Mouse (Mus musculus): ENCODE measurements around the gene Dhdh.
"Not testable (repeated sequence)": the region's sequence is repeated elsewhere in the genome, so short reads cannot be mapped to it uniquely, and the experiment has no call there.

Dhdh gene

DNA sequence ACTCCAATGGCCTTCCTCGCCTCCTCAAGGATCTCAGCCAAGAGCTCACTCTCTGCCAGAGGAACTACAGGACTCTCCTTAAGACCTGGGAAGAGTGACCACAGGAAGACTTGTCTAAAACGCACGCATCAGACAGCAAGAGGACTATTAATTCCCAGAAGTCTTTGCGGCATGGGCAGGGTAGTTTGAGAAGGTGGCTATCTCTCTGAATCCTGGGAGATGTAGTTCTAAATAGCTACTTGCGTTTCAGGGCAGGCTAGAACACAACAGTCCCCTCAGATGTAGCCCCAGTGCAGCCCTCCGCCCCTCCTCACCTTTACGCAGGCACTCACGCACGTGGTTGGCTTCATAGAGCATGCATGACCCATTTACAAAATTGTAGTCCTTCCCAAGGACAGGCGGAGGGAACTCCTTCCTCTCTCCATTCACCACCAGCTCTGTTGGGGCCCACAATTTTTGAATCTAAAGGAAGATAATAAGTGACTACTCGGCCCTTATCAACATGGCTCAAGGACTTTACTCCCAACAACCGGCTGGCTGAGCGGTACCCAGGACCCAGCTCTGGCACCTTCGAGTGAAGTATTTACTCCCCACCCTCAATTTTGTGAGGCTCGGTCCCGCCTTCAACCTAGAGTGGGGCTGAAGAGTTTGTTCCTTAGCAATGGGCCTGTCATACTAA is 13.2 kb downstream of the Dhdh start:
- DNase-seq (ENCODE audit: low spot score), result no peak

DNA sequence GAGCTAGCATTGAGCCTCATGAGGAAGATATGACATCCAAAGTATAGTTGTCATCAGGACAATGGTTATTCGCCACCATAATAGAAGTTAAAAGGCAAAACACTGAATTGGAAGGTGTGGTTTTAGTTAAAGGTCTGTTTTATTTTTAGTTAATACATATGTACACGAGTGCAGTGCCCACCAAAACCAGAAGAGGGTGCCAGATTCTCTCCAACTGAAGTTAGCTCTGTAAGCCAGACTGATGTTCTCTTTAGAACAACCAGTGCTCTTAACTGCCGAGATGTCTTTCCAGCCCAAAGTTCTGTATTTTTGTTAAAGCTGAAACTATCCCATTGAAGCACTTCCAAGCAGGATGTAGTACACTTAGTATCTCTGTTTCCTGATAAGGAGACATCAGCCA is 17.7 kb downstream of the Dhdh start:
- no peak for DNase-seq (ENCODE audit: low spot score)

DNA sequence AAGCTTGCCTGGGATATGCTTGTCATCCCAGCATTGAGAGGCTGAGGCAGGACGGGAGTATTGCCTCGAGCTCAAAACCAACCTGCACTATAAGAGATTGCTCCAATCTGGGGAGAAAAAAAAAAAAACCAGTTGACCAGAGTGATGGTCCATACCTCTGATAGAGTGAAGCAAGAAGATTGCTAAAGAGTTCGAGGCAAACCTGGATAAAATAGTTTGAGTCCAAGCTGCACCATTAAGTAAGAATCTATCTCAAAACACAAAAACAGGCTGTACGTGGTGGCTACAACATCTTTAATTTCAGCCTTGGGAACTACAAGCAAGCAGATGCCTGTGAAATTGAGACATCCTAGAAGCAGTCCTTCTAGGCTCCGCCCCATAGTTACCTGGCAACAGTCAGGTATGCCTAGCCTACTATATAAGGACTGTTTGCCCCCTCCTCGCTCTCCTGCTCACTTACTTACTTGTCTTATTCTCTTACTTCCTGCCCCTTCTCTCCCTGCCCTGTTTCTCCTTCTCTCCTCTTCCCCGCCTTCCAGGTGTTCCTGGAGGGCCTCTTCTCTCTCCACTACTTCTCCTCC is 21.4 kb downstream of the Dhdh start:
- no peak for DNase-seq (ENCODE audit: low spot score)

DNA sequence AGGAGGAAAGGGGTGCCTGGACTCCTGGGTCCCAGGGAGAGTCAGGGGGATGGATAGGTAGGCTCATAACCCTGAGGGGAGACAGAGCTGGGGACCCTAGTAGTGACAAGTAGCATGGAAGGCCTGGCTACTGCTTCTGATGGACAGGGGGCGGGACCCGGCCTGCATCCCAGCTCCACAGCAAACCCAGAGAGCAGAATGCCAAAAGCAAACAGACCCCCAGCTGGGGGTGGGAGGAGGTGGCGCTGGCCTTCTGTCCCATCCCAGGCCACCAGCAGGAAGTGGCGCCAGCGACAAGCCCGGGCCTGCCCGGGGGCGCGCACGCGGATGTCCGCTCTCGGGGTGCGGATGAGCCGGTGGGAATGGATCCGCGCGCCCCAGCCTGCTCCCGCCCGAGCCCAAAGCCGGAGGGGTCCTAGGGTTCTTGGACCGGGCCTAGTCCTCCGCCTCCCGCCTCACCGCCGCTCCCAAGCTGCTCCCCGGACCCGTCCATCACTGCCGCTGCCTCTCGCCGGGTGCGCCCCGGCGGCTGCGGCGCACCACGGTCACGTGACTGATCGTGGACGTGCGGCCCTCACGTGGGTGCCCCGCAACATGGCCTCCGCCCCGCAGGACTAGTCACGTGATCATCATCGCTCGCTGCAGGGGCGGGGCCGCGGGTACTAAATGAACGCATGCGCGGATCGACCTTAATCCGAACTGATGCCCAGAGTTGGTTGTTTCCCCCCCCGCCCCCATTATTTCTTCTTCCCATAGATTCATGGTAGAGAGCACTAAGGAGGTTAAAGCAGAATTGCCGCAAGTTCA is 22.1 kb downstream of the Dhdh start, which contains the start of gene Bax:
Gene Bax (minus strand): TSS at position 616 of the 807 bp plus-strand sequence.
- peak; percentile 93 for DNase-seq (ENCODE audit: low spot score)

DNA sequence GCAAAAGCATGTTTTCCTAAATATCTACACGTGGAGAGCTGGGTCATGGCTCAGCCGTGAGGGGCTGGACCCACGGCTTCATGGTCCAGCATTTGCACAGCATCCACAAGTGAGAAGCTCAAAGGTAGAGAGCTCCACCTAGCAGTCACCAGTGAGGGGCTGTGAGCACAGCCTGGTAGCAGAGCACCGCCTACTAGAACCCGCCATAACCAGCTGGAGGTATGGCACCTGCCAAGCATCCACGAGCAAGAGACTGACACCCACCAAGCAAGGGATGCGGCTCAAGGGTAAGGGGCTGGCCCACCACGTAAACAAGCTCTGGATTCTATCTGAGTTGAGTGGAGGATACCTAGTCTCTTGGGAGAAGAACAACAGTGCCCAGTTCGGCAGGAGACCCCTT is 23.1 kb downstream of the Dhdh start:
- no peak for DNase-seq (ENCODE audit: low spot score)

DNA sequence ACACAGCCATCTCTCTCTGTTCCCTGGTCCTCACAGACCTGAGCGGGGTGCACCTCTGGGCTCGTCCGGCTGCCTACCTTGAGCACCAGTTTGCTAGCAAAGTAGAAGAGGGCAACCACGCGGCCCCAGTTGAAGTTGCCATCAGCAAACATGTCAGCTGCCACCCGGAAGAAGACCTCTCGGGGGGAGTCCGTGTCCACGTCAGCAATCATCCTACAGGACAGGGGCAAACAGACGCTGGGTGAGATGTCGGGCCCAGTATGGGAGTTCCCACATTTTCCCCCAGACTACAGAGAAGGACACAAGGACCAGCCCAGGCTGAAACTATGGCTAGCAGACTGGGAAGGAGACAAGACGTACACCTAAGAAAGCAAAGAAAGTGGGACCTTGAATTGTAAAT is 23.5 kb downstream of the Dhdh start:
- DNase-seq (ENCODE audit: low spot score), result no peak

DNA sequence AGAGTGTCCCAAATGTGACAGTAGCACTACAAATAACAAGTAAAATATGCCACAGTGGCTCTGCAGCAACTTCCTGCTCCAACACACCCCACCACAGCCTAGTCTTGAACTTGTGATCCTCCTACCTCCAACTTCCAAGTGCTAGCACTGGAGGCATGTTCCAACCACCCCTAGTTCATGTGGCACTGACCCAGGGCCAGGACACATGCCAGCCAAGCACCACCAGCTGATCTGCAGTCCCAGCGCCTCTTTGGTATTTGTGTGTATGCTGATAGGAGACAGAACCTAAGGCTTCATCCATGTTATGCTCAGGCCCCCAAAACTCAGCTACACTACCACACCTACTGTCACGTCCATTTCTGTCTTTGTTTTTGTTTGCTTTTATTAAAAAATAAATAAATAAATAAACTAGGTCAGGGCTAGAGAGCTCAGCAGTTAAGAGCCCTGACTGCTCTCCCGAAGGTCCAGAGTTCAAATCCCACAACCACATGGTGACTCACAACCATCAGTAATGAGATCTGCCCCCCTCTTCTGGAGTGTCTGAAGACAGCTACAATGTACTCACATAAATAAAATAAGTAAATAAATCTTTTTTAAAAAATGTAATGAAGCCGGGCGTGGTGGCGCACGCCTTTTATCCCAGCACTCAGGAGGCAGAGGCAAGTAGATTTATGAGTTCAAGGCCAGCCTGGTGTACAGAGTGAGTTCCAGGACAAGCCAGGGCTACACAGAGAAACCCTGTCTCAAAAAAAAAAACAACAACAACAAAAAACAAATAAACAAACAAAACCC is 24.4 kb downstream of the Dhdh start:
- DNase-seq (ENCODE audit: low spot score), result no peak

DNA sequence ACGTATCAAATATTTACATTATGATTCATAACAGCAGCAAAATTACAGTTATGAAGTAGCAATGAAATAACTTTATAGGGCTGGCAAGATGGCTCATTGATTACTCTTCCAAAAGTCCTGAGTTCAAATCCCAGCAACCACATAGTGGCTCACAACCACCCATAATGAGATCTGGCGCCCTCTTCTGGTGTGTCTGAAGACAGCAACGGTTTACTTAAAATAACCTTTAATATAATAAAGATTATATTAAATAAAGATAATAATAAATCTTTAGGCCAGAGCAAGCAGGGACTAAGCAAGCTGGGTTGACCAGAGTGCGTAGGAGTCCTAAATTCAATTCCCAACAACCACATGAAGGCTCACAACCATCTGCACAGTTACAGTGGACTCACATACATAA is 25.7 kb downstream of the Dhdh start:
- DNase-seq (ENCODE audit: low spot score), result not testable (repeated sequence)

DNA sequence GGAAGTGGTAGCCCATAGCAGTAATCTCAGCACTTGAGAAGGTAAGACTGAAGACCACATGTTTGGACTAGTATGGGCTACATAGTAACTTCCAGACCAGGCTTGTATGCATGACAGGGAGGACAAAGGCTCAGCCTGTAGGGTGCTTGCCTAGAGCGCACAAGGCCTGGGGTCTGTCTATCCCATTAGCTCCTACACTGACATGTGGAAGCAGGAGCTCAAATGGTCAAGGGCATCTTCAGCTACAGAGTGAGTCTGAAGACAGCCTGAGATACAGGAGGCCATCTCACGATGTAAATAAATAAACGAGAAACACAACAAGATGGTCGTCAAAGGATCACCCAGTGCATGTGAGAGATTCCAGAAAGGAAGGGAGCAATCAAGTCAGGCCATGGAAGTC is 26.3 kb downstream of the Dhdh start:
- DNase-seq (ENCODE audit: low spot score), result no peak

DNA sequence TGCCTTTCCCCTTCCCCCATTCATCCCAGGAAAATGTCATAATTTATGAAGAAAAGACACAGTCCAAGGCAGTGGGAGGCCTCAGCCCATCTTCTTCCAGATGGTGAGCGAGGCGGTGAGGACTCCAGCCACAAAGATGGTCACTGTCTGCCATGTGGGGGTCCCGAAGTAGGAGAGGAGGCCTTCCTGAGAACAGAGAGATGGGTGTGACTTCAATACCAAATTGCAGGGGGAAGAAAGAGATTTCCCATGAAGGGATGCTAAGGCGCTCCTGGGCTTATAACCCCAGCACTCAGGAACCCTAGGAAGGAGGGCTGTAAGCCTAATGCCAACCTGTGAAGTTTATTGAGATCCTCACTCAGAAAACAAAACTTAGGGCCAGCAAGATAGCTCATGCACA is 26.8 kb downstream of the Dhdh start:
- no peak for DNase-seq (ENCODE audit: low spot score)

DNA sequence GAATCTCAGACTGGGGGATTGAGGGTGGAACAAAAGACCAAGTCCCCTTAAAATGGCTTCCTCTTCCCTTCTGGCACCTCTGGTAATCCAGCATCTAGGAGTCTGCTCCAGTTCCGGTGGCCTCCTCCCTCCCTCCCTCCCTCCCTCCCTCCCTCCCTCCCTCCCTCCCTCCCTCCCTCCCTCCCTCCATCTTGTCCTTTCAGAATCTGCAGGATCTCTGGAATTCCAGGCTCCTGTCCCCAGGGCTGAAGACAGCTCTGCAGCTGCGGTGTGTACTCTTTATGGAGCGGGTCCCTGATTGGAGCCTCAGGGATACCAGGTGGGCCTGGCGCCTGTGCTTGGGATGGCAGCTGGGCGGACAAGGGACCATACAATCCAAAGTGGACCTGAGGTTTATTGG is 27.3 kb downstream of the Dhdh start:
- DNase-seq (ENCODE audit: low spot score), result no peak

DNA sequence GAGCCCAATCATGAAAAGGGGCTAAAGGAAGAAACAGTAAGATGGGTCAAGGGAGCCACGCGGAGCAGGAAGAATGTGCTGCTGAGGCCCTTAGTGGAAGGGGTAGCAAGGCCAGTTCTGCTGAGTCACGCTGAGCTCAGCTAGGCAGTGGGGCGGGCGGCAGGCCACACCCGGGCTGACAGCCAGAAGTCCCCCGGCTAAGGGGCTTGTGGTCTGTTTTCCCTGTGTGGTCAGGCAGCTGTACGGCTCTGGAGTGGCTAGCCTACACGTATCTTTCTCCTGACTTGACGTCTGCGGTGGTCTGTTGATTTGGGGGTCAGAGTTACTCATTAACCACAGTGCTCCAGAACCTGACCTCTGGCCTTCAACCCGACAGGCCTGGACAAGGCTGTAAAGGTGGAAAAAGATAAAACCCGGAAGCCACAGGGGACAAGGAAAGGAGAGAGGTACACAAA is 27.7 kb downstream of the Dhdh start:
- peak; percentile 70 for DNase-seq (ENCODE audit: low spot score)

DNA sequence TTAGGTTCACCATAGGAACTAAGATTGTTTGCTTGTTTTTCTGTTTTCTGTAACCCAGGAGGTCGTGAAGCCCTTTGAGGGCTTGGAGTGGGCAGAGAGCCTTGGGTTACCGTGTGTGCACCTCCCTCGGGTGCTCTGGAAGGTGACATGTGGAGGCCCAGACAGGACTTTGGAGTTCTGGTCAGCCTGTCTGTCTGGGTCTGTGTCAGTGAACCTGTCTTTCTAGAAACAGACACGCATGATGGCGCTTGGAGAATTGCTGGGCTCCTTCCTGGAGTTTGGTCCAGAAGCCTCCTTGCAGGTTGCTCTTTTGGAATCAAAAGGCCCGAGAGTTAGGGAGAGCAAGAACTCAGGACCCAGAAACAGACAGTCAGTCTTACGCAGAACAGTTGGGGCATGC is 28.2 kb downstream of the Dhdh start:
- DNase-seq (ENCODE audit: low spot score), result no peak

DNA sequence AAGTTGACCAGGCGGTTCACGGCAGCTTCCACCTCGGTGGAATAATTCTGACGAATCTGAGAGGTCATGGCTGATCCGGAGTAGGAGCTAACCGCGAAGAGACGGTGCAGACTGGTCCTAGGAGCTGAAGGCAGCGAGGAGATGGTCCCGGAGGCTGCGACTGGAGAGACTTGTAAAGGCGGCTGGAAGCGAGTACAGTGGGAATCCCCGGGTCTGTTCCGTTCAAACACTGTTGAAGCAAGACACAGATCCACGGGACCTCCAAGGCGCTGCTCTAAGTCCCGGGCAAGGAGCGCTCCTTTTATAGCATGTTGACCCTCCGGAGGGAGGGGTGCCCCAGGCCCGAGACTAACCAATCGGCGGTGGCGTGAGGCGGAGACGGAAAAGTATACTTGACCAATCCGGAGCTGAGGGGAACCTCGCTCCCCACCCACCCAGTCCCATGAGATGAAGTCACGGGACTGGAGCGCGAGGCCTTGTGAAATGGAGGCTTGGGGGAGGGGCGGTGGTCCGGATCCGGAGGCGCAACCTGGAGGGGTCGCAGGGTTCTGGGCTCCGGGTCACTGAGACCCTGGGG is 29.0 kb downstream of the Dhdh start, which contains the start of gene Ftl1:
Gene Ftl1 (minus strand): TSS at position 321 of the 577 bp plus-strand sequence.
- DNase-seq (ENCODE audit: low spot score), result peak; percentile 81

DNA sequence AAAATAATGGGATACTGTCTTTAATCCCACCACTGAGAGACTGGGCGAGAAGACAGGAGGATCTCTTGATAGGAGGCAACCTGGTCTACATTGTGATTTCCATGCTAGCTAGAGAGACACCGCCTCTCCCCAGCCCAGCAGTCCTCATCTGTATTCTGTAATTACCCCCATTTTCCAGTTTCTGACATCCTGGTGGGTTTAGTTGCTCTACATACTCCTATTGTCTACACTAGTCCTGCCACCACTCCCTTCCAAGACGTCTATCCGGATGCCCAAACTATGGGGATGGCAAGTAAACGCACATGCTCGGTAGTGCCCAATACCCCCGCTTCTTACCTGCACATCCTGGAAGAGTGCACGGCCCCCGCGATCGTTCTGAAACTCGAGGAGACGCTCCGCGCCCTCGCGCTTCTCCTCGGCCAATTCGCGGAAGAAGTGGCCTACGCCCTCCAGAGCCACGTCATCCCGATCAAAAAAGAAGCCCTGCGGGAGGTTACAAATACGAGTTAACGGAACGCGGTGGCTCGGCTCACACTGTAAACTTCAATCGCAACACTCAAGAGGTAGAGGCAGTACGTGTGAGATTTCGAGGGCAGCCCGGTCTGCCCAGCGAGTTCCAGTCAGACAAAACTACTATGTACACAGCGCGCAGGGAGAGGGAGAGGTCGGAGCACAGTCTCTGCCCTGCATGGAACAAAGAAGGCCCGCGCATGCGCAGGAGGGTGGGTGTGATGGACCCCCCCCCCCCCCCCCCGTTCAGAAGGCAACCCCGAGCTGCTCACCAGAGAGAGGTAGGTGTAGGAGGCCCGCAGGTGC is 29.6 kb downstream of the Dhdh start:
- DNase-seq (ENCODE audit: low spot score), result peak; percentile 69

DNA sequence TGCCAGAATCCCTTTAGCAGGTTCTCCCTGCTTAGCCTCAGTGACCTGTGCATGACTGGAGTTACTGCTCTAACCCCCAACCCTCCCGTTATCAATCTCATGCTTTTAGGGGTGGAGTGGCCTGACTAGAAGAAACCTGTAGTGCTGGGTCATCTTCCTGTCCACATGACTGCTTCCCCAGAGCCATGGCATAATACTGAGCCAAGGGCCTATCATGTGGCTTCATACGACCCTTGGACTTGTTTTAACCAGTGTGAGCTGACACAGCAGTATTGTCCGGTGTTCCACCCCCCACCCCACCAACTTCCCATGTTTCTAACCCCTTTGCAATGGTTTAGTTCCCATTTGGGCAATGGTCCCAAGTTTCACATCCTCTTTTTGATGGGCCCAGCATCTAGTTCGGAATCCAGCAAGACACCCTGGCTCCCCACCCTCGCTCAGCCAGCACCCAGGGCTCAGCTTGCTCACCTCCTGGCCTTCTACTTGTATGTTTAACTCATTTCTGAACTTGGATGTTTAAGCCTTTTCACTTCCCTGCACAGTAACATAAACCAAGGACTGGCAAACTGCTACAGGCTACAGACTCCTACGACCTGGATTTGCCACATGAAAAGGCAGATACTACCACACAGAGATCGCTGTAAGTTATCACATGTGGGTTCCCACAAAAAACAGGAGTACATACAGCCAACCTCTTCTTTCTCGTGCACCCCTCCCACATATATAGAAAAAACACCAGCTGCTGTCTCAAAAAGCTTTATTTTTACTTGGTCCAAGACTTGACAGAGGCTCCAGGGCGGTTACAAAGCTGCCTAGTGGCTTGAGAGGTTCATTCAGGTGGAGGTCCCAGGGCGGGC is 31.2 kb downstream of the Dhdh start:
- no peak for DNase-seq (ENCODE audit: low spot score)

DNA sequence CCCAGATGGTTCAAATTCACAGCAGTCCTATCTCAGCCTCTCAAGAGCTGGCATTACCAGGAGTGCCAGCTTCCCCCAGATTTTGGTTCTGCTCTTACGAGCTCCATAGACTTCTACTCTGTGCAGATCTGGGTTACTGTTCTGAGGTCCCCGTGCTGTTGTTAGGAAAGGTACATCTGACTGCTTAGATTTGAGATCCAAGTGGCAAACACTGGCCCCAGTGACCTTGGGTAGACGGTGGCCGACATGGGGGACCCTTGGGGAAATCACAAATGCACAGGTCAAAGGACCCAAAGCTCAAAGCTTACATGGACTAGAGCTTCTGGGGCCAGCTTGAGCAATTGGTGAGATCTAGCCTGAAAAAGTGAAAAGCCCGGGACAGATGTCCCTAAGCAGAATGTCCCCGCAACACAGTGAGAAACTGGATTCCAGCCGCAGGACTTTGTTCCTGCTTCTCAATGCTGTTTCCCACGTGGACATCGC is 31.8 kb downstream of the Dhdh start:
- DNase-seq (ENCODE audit: low spot score), result no peak

DNA sequence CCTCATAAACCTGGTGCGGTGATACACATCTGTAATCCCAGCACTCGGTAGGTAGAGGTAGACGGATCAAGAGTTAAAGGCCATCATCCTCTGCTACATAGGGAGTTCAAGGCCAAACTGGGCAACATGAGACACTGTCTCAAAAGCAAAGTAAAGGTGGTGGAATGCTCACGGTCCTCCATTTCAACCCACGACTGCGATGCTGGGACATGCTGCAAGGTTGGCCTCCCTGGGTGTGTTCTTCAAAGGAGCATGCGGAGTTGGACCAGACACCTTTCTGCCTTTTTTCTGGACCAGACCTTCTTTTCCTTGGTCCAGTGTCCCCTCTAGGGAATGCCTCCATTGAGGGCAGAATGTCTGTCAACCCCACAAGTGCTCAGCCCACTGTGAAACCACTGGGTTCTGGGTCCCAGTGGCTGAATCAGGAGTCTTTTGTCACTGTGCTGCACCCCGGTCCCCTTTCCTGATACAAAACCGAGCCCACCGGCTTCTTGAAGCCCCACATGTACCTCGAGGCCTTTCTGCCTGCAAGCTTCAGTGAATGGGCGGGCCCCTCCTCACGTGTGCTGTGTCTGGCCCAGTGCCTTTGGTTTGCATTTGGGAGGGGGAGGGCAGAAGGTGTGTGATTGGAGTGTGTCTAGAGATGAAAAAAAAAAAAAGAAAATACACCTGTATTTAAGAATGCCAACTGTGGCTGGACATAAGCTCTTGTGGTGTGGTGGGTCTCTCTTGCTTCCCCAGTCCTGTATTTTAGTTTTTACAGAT is 32.5 kb downstream of the Dhdh start:
- DNase-seq (ENCODE audit: low spot score), result no peak

DNA sequence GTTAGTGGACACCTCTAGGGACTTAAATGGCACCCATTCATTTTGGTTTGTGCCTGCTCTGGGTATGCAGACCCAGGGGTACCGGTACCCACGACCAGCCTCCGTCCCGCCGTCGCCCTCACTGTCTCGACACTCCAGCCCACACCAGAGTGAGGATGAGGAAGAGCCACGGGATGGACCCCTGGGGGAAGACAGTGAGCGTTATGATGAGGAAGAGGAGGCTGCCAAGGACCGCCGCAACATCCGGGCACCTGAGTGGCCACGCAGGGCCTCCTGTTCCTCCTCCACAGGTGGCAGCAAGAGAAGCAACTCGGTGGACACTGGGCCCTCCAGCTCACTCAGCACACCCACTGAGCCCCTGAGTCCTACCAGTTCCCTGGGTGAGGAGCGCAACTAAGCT is 33.6 kb downstream of the Dhdh start:
- no peak for DNase-seq (ENCODE audit: low spot score)

All from urinary bladder, postnatal 25 days (tissue).